Mouse (Mus musculus) kidney, adult 18-20 months (tissue): ENCODE data around the gene Zfp62.
"Not testable (repeated sequence)": the region's sequence is repeated elsewhere in the genome, so short reads cannot be mapped to it uniquely, and the experiment has no call there.

Experiments used
- DNase-seq: peaks from one replicate; pipeline ENCODE4 v3.0.0; 2021

The Zfp62 gene

DNA sequence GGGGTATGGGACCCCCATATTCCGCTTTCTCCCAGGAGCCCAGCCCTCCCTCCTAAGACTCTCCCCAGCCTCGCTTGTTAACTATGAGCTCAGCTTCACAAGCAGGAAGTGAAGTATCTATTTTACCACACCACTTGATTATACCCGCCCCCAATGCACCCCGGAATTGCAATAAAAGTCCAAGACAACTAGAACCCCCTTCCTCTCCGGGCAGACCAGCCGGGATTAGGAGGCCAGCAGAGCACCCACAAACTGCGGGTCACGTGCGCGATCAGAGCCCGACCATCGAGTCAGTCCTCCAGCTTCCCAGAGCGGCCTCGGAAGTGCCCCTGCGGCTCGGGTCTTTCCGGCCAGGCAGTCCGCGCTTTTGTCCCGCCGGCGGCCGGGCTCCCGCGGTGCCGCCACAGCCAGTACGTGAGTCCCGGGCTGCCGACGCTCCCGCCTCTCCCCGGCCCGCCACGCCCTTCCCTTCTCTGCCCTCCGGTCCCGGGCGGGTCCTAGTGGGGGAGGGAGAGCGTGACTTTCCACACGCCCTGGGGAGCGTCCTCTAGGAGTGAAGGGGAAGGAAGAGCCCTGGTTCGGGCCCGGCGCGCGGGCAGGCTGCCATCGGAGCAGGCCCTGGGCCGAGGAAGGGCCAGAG is at the start of gene Zfp62:
Gene Zfp62, plus strand, starts transcription at position 164 of the 640 bp plus-strand sequence.
- DNase-seq = peak; percentile 97

DNA sequence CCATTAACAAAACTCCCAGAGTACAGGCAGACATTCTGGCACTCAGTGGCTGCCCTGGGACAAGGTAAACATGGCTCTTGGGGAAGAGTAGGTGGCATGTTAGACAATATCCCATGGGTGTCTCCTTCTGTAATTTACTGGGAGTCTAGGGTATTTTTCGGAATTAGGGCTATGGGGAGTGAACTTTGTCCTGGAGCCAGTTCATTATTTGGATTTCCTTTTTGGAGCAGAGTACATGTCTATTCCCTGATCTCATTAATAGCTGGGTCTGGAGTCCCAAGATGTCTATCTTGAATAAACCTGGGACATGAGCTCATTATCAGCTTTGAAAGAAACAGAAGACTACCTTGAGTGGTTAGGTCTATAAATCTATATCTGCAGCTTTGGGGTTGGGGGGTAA is 49.0 kb upstream of the Zfp62 start, which contains the start of gene Olfr1394:
Gene Olfr1394, plus strand, starts transcription at position 301 of the 400 bp plus-strand sequence.
- no peak for DNase-seq

DNA sequence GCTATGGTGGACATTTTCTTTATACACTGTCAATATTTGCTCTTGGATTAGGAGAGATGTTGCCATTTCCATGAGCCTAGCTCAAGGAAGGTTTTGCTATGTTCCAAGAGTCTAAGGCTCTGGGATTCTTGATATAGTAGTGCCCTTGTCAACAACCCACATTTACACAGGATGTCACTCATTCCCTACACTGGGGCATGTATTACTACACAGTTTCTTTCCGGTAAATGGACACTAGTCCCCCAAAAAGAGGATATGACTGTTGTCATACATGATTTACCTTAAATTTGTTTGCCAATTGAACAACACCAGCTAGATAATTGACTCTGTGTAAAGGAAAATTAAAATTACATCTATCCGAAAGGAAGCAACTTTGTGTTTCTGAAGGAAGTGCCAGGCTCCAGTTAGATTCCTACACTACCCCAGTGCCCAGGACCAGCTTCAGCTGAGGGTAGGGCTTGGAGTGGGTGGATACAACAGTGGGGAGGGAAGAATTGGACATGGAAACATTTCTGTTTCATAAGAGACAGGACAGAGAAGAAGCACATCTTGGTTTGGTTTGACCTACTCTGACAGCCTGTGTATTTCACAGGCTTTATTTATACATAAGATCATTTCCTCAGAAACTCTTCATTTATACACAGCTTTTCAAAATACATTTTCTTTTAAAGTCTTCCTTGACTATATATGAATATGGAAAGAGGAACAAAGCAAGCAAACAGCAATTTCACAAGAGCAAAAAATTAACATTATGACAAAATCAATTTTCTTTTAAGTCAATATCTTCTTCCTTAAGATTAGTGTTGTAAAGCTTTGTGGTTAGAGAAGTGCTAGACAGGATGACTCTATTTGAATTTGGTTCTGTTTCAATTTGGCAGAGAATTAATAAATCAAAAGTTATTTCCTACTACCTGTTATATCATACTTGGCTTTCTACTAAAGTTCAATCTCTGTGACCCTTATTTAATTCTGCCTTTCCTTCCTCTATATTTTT is 46.0 kb upstream of the Zfp62 start:
- no peak for DNase-seq

DNA sequence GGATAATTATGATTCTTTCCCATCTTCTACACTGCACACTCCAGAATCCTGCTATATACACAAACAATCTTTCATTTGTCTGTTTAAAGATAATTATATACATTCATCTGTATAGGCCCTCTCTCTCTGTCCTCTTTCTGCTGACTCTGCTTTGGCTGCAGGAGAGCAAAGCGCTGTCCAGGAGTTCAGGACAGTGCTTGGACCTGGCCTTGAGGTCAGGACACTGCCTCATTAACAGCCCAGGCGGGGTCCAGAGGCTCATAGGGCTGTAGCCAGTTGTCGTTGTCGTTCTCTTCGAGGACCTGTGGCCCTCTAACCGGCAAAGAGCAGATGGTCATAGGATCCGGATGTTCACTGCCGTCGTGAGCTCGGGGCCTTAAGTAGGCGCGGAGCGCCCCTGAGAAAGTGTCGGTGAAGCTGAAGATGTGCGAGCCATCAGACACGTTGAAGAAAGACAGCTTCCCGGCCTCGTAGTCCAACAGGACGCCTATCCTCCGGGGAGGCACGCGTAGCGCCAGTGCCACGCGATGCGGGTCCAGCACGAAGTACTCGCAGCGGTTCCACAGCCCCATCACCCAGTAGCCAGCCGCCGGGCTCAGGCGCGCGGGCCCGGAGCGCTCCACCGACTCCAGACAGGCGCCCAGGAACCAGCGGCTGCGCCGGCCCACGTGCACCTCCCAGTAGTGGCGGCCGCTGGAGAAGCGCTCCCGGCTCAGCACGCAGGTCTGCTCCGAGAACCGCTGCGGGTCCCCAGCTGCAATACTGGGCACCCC is 34.1 kb upstream of the Zfp62 start:
- peak; percentile 14 for DNase-seq

DNA sequence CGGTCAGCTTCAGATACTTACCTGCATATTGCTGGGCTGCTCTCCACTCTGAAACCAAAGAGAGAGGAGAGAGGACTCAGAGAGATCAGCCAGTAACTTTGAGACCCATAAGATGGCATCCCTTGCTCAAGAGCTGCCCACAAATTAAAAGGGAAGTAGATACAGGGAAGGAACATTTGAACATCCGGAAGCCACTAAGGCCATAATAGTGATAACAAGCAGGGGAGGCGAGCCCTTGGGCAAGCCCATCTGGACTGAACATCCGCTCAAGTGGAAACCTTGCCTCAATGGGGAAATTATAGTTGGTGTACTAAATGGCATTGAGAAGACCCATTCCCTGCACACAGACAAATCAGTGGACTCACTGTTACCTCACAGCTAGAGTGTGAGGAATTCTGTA is 32.5 kb upstream of the Zfp62 start:
- DNase-seq = no peak

DNA sequence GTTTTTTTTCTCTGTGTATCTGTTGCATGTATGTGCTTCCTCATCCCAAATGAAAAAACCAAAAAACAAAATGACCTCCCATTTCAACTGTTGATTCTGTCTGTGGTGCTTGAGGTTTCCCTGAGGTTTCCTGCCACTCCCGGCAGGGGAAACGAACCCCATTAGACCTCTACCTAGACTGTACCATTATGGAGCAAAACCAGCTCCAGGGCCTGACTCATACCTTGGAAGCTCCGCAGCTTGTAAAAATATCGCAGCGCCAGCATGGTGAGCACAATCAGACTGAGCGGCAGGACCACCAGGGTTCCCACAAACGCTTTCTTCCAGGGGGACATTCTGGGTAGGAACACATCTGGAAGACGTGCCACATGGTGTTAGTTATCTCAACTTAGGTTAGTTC is 27.7 kb upstream of the Zfp62 start:
- DNase-seq = no peak

DNA sequence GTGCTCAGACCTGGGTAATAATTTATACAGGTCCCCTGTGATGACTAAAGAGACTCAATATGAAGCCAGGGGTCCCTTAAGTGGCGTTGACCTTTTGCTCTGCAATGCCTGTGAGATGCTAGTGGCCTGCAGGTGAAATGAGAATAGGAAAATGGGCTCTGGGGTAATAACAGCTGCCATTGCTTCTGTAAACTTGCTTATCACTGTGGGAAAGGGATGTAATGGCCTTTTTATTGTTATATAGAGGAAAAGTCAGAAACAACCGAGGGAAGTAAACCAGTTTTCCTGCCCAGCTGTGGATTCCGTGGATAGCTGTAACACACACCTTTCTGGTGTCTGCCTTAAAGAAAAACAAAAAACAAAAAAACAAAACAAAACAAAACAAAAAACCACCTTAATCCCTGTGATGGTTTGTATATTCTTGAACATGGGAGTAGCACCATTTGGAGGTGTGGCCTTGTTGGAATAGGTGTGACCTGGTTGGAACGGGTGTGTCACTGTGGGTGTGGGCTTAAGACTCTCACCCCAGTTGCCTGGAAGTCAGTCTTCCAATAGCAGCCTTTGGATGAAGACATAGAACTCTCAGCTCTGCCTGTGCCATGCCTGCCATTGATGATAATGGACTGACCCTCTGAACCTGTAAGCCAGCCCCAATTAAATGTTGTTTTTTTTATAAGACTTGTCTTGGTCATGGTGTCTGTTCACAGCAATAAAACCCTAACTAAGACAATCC is 26.9 kb upstream of the Zfp62 start:
- not testable (repeated sequence) for DNase-seq

DNA sequence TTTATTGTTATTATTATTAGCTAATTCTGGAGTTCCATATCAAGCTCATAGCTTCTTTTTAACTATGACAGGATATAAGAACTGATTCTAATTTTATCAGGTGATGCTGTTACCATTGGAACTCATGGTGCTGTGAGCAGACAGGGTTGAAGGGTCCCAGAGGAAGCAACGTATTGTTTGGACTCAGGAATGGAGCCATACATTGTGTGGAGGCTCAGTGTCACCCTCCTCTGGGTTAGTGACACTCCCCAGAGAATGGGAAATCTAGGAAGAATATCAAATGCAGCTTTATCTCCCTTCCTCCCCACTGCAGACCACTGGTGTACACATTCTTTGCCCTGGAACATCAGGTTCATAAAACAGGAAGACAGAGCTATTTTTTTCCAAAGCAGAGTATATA is 19.9 kb upstream of the Zfp62 start:
- no peak for DNase-seq

DNA sequence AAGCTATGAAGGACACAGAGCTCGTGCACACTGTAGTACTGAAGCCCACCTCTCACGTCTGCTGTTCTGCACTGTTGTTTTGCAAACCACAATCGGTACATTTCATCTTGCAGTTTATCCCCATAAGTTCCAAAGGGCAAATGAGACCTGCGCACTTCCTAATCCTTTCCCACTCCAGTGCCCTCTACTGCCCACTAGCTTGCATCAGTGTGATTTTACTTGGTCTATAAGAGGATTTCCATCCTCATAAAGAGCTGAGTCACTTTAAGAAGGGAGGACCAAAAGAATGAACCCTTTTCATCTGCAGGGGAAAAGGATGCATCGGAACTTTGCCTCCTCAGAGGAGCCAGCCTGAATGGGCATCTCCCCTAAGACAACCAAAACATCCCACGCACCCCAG is 16.6 kb upstream of the Zfp62 start:
- DNase-seq = no peak

DNA sequence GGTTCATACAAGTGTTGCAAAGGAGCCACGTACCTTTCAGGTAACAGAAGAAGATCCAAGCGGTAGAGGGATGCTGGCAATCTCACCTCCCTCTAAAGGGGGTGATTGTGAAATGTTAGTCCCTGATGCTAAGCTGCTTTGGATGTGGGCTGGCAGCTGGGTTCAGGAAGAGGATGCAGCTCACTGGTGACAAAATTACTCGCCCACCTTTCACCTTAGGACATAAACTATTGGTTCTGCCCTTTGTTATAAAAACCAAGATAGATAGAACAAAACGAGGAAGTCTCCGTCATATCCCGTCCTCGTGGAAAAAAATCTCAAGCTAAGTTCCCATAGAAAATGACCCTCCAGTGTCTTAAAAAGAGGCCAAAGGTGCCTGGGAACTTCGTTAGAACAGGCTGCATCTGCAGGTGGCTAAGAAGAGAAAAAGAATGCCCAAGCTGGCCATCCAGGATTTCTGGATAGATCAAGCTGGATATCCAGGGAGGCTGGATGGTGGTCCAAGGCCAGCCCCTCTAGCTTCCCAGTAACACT is 16.1 kb upstream of the Zfp62 start, which contains the start of gene Btnl9:
Gene Btnl9, minus strand, starts transcription at position 205 of the 534 bp plus-strand sequence.
- no peak for DNase-seq

DNA sequence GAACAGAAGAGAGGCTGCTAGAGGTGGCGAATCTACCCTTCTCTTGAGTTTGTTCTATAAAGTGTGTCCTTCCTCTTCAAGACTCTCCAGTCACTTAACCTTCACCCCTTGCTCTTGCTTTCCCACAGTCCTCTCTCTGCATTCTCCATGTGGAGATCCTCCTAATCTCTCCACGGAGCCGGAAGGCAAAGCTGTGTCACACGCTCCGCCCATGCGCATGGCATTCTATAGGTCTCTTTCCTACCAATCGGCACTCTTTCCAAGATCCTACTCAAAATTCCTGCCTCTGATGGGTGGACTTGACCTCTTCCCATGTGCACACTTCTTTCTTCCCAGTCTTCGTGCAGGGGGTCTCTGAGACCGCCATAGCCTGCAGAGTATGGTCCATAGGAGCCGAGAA is 15.4 kb upstream of the Zfp62 start:
- no peak for DNase-seq

DNA sequence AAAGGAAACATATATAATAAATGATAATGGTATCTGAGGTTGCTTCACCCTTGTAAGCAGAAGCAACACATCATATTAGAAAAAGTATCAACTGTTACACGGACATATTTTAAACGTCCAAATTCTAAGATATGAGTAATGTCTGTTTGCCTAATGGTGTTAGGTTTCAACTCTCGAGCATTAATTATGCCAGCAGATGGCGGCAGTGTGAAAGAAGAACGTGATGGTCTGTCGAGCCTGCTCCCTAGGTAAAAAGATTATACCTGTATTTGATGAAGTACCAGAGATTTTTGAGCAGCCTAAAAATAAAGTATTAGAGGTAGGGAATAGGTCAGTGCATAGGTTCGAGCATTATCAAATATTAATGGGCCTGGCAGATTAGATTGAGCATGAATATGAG is 13.4 kb upstream of the Zfp62 start:
- peak; percentile 76 for DNase-seq

DNA sequence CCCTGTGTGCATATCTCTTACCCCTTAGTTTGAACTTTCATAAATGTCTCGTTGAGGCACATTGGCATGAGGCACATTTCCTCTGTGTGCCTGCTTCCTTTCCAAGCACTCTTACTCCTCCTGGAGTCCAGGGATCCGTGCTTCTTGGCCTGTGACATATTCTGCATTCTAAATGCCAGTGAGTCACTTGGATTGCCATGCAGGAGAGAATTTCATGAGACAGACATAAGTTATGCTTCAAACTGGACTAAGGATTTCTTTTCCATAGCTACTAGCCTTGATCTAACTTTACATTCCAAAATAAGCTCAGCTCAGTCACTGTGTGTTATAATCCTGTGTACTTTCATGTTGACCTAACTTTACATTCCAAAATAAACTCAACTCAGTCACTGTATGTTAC is 12.0 kb upstream of the Zfp62 start:
- no peak for DNase-seq

DNA sequence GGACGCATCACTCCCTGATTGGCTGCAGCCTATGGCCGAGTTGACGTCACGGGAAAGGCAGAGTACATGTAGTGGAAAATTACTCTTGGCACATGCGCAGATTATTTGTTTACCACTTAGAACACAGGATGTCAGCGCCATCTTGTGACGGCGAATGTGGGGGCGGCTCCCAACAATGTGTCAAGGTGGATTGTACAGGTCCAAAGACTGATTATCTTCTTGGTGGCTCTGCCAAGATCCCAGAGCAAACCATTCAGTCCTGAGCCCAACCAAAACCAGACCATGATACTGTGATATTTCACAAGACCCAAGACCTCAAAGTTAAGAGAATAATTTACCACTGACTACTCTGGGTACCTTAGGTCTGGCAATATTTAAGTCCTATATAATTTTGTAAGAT is 8.3 kb upstream of the Zfp62 start:
- not testable (repeated sequence) for DNase-seq

DNA sequence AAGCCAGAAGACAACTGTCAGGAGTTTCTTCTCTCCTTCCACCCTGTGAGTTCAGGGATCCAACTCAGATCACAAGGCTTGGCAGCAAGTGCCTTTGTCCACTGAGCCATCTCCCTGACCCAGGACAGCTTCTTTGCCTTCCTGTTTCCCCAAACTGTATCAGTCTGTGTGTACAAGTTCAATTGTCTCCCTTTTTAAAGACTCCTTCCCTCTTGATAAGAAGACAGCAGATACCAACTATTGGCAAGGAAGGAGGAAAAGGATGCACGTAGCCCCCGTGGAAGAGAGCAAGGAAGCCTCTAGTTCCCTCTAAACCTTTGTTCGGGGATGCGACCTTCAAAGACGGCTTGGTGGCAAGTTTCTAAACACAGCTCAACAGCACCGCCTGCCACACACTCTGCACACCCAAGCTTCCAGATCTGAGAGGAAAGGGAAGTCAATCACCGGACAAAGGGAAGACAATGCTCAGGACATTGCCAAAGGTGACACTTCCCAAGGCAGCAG is 7.2 kb upstream of the Zfp62 start:
- DNase-seq = no peak

DNA sequence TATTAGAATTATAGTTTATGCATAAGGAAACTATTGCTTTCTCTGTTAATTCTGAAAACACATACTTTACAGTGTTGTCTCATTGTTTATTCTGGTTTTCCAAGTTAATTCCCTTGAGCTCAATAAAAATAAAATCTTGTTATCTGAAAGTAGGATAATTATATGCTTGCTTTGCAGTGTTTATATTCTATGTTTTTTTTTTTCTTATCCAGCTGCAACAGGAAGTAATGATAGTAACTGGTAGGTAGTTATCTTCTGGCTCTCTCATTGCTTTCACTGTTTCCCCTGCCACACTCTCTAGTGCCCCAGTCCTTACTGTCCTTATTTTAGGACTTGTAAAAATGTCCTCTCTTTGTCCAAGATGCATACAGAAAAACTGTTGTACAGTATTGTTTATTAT is 2.4 kb upstream of the Zfp62 start:
- DNase-seq = no peak

DNA sequence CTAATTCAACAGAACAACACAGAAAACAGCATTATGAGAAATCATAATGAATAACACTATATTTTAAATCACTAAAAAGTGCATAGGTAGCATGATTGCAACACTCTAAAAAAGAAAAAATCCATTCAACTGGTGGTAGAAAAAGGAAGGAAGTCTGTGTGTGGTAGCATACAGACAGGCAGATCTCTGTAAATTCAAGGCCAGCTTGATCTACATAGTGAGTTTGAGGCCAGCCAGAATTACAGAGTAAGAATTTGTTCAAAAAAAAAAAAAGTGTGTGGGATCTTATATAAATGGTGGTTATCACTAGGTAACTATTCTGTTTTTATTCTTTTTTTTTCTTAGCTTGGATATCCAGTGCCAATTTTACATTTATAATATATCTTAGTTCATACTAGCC is 1.9 kb upstream of the Zfp62 start:
- DNase-seq = no peak

DNA sequence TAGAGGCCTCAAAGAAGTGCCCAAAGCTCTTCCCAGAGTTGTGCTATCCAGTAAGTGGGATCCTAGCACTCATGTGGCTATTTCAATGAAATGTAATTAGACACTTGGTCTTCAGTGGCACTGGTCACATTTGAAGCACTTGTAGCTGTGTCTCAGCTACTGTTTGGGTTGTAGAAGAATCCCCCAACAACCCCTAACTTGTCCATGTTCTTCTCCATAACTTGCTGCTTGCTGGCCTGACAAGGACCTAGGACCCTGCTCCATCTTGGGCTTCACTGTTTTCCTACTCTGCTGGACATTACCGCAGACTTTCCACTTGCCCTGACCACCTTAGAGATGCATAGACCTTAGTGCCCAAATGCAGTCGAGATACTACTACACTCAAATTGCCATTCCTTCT is 1.0 kb upstream of the Zfp62 start:
- DNase-seq = no peak

DNA sequence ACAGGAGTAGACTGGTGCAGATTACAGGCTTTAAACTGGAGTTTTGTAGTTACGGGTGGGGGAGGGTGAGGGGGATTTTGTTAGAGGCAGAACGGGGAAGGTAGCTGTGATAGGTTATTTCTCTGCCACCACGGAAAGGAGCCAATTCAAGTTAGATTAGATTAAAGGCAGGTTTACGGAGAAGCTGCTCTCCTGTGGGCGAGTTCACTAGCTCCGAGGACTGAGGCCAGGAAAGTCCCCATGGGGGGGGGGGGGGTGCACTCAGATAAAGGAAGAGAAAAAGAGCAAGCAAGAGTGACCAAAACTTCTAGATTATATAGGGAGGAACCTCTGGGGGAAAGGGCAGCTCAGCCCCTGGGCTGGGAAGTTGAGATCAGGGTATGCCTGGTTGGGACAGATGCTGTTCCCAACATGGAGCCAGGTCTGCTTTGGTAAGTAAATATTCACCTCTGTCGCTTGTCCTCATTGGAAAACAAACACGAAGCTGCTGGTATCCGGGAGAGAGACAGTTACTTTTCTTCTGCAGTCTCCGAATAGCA is 500 bp upstream of the Zfp62 start:
- DNase-seq = peak; percentile 64

DNA sequence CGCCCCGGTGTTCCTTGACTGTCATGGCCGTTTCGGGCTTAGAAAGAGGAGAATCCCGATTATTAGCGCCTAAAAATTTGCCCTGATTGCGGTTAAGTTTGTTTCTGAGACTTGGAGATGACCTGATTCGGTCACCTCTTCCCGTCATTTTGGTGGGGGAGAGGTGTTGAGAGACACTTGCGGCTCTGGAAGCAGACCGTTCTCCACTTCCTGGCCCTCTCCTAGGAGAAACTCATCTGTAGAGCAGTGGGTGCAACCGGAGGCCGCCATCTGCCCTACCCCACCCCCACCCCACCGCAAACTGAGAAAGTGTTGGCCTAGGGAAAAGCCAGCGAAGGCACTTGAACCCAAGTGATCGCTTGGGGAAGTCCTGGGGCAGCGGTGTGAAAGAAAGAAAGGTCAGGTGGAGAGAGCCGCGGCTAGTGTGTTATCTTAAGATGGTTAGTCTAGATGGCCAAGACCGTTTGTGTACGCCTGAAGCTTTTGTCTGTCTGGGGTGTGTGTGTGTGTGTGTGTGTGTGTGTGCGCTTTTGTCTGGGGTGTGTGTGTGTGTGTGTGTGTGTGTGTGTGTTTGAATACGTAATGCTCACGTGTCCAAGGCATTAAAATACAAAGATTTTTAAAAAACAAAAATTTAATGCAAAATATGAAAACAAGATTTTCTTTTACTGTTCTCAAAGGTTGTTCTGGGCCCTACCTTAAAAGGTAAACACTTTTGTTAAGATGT is 842 bp downstream of the Zfp62 start:
- no peak for DNase-seq

DNA sequence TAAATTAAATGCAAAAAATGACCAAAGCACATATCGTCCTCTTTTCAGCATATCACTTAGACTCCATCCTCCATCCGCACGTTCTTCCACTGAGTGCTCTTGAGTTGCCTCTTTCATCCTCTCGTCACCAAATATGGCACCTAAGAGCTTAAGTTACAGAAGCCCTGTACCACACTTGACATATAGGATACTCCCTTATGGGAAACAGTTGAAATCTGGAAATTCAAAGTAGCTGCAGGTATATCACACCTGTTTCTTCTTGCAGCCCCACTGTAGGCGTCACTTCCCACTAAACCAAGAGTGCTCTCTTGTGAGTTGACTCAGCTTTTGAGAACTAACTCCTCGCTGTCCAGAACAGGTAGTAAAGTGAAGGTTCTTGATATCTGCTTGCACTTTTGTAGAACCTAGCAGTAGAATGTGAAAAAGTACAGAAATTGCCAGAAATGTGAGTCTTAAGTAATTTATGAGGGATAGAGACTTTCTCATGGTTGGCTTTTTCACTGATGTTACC is 2.0 kb downstream of the Zfp62 start:
- no peak for DNase-seq
